Mouse (Mus musculus) stomach, postnatal 0 days (tissue): ENCODE data around the gene Eid3.

Experiments used
- CTCF ChIP-seq: IDR thresholded peaks from 2 replicates; pipeline ENCODE4 v1.5.1; 2016; ENCODE audit warnings: antibody characterized with exemption, low read depth, mild to moderate bottlenecking, moderate library complexity
- EP300 ChIP-seq: optimal IDR thresholded peaks from 2 replicates; pipeline ENCODE3; 2016; ENCODE audit warnings: antibody characterized with exemption

GRCm38 (mm10) chr10:82900546-82900945, 34.1 kb downstream of the Eid3 start:
- TF ChIP-seq CTCF (no peak), EP300 (no peak)
